Mouse (Mus musculus): ENCODE results near the gene Wnk1. TPM values are rescaled to one million over a fixed set of nuclear protein-coding genes. Genes with fewer than 3 reads are reported as not detected.

Gene Wnk1
- polyA plus RNA-seq, 1 experiment from 2014 or later = 59.3 TPM

DNA sequence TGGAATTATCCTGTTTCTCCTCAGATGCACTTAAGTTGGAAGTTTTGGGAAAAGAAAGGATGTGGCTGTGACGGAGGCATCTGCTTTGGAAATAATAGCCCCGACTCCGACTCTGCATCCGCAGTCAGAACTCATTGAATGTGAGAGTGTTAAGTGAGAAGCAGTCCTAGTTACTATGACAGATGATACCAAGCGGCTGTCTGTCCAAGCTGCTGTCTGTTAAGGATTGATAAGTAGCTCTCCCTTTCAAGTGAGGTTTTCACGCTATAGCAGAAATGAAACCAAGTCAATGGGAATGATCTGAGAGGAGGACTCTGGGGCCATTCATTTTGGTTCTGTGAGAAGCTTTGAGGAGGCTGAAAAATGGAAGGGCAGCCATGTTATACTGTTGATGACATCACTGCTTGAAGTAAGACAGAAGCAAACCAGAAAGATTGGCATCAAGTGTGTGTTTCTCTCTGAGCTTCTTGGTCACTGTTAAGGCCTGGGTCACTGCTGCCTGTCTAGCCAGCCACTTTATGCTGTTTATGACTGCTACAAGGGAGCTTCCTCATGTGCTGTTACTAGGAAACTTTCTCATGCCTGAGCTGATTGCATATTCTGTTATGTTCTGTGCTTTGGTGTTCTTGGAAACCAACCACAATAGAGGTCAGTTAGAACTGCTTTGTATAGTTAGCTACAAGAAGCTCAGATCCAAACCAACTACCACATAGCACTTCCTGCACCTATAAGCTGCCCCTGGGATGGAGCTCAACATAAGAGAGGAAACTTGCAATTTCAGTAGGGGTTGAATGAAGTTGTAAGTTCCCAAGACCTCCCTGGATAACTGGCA, 38.4 kb upstream of the Wnk1 start:
- ATAC-seq (ENCODE audit: low FRiP score) (no peak), DNase-seq (ENCODE audit: low spot score, missing footprints) (no peak)
- 93% methylated on average over 6 of the region's 6 CpGs for WGBS
- H3K9ac ChIP-seq (ENCODE audit: low read length) = no peak overlapping the region
- H3K4me2 ChIP-seq = no peak overlapping the region
- H3K27me3 ChIP-seq (ENCODE audit: control insufficient read depth, insufficient read depth, low read length) = no peaks in the 10 kb centered on the region
- H3K4me3 ChIP-seq (ENCODE audit: low read depth, low read length) = no peak overlapping the region
- H3K4me1 ChIP-seq (ENCODE audit: control insufficient read depth, insufficient read depth, low read length) = no peaks in the 10 kb centered on the region
- no peaks in the 10 kb centered on the region for H3K9me3 ChIP-seq (ENCODE audit: control insufficient read depth, low read length)
- H3K27ac ChIP-seq (ENCODE audit: low read depth, low read length) = no peak overlapping the region
- no peaks in the 10 kb centered on the region for H3K36me3 ChIP-seq (ENCODE audit: control insufficient read depth, insufficient read depth, low read length)

DNA sequence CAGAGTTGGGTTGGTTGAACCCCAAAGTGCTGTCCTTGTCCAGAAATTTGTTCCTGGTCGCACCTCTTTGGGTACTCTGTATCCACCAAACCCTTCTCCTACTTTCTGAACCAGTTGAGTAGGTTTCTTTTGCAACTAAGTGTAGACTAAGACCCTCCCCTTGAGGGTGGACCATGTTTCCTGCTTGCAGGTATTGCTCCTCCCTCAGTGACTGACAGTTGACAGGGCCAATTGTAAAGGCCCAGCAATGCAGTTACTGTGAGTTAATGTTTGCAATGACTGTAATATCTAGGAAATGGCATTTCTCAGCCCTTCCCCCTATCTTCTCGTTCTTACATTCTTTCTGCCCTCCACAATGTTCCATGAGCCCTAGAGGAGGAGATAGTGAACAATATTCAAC, 34.2 kb upstream of the Wnk1 start:
- Histone ChIP-seq H3K36me3 (ENCODE audit: control insufficient read depth, insufficient read depth, low read length) (no peaks in the 10 kb centered on the region), H3K9me3 (ENCODE audit: control insufficient read depth, low read length) (no peaks in the 10 kb centered on the region), H3K27ac (ENCODE audit: low read depth, low read length) (no peak overlapping the region), H3K27me3 (ENCODE audit: control insufficient read depth, insufficient read depth, low read length) (no peaks in the 10 kb centered on the region), H3K4me2 (no peak overlapping the region), H3K4me1 (ENCODE audit: control insufficient read depth, insufficient read depth, low read length) (no peaks in the 10 kb centered on the region), H3K9ac (ENCODE audit: low read length) (no peak overlapping the region), H3K4me3 (ENCODE audit: low read depth, low read length) (no peak overlapping the region)
- DNase-seq (ENCODE audit: low spot score, missing footprints) (no peak), ATAC-seq (ENCODE audit: low FRiP score) (no peak)
- 87% methylated on average over 2 of the region's 2 CpGs for WGBS

DNA sequence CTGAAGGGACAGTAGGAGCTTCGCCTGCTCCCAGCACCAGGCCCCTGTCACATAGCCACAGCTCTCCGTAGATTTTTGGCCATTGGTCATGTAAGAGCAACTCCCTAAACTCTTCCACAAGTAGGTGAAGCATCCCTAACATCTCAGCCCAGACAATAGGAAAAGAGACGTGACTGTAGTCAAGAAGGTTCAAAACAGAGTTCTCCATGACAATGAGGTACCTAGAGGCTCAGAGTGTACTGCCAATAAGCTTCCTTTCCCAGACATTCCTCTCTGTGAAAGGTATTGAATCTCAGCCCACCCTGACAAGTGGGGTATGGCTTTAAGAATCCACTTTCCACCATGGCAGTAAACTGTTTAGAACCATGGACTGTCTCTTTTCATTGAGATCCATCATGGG, 31.1 kb upstream of the Wnk1 start:
- DNase-seq (ENCODE audit: low spot score, missing footprints) = no peak
- Histone ChIP-seq H3K4me3 (ENCODE audit: low read depth, low read length) (no peak overlapping the region), H3K4me1 (ENCODE audit: control insufficient read depth, insufficient read depth, low read length) (no peaks in the 10 kb centered on the region), H3K9ac (ENCODE audit: low read length) (no peak overlapping the region), H3K9me3 (ENCODE audit: control insufficient read depth, low read length) (no peaks in the 10 kb centered on the region), H3K27me3 (ENCODE audit: control insufficient read depth, insufficient read depth, low read length) (no peaks in the 10 kb centered on the region), H3K4me2 (no peak overlapping the region), H3K36me3 (ENCODE audit: control insufficient read depth, insufficient read depth, low read length) (no peaks in the 10 kb centered on the region), H3K27ac (ENCODE audit: low read depth, low read length) (no peak overlapping the region)
- WGBS = 85% methylated on average over 3 of the region's 3 CpGs
- ATAC-seq (ENCODE audit: low FRiP score) = no peak

DNA sequence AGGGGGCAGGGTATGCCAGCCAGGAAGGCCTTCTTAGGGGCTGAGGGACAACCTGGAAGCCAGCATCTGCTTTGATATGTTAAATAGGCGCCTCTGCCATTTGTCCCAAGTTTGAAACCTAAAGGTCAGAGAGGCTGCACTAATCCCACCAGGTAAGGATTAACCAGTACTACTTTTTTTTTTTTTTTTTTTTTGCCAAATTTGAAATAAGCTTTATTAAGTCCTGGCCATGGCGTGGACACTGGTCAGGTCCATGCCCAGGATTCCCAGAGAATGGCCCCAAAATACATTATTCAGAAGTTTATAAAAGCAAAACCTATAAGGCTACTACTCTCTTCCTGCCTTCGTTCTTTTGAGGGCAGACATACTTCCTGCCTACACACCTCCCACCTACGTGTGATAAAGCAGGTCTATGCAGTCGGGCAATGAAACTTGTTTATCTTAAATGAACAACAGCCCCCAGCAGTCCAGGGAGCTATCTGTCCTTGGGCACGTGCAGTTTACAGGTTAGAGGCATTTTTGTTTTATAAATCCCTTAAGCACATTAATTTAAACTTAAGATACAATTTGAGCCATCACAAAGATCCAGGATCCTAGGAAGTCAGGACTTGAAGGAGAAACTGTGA, 27.2 kb upstream of the Wnk1 start:
- H3K4me1 ChIP-seq (ENCODE audit: control insufficient read depth, insufficient read depth, low read length) = no peaks in the 10 kb centered on the region
- no peaks in the 10 kb centered on the region for H3K9me3 ChIP-seq (ENCODE audit: control insufficient read depth, low read length)
- no peaks in the 10 kb centered on the region for H3K36me3 ChIP-seq (ENCODE audit: control insufficient read depth, insufficient read depth, low read length)
- H3K27me3 ChIP-seq (ENCODE audit: control insufficient read depth, insufficient read depth, low read length) = no peaks in the 10 kb centered on the region
- ATAC-seq (ENCODE audit: low FRiP score) (no peak), DNase-seq (ENCODE audit: low spot score, missing footprints) (no peak)
- no peak overlapping the region for H3K4me2 ChIP-seq
- H3K27ac ChIP-seq (ENCODE audit: low read depth, low read length) = no peak overlapping the region
- 79% methylated on average over 6 of the region's 6 CpGs for WGBS
- H3K9ac ChIP-seq (ENCODE audit: low read length) = no peak overlapping the region
- no peak overlapping the region for H3K4me3 ChIP-seq (ENCODE audit: low read depth, low read length)

DNA sequence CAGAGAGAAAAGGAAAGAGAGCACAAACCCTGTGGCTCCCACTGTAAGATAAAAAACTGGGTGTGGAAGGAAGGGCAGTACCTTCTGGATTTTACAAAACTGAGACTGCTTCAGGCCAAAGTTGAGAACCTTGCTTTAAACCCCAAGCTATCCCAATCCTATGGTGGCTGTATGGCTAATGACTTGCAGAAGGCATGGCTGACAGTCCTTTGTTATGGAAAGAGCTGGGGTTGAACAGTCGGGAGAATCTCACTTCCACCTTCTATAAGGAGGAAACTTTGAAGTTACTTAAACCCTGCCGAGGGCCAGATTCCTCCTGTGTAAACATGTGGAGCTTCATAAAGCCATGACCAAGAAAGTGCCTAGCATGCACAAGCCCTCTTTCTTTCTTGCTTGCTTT, 26.2 kb upstream of the Wnk1 start:
- Histone ChIP-seq H3K4me1 (ENCODE audit: control insufficient read depth, insufficient read depth, low read length) (no peaks in the 10 kb centered on the region), H3K27ac (ENCODE audit: low read depth, low read length) (no peak overlapping the region), H3K9me3 (ENCODE audit: control insufficient read depth, low read length) (no peaks in the 10 kb centered on the region), H3K4me3 (ENCODE audit: low read depth, low read length) (no peak overlapping the region), H3K9ac (ENCODE audit: low read length) (no peak overlapping the region), H3K4me2 (no peak overlapping the region), H3K36me3 (ENCODE audit: control insufficient read depth, insufficient read depth, low read length) (no peaks in the 10 kb centered on the region), H3K27me3 (ENCODE audit: control insufficient read depth, insufficient read depth, low read length) (no peaks in the 10 kb centered on the region)
- ATAC-seq (ENCODE audit: low FRiP score) (no peak), DNase-seq (ENCODE audit: low spot score, missing footprints) (no peak)
- WGBS = 37% methylated on average over 2 of the region's 2 CpGs

DNA sequence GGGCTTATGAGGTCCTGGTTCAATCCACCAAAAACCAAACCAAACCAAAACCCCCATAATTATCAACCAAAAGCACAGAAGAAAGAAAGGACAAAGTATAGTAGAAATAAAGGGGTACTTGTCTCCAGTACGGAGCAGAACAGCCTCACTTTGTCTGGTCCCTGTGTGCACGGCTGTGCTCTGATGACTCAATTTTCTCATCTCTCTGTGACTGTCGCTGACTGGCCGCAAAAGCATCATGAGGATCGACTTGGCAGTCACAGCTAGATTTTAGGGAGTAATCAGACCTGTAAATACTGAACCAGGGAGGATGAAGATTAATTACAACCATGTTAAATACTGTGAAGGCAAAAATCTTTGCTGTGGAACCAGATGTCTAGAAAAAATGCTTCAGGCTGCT, 24.5 kb upstream of the Wnk1 start:
- no peak for ATAC-seq (ENCODE audit: low FRiP score)
- Histone ChIP-seq H3K9me3 (ENCODE audit: control insufficient read depth, low read length) (no peaks in the 10 kb centered on the region; the same call in 1 of the 2 replicates), H3K27me3 (ENCODE audit: control insufficient read depth, insufficient read depth, low read length) (no peaks in the 10 kb centered on the region), H3K36me3 (ENCODE audit: control insufficient read depth, insufficient read depth, low read length) (no peaks in the 10 kb centered on the region), H3K4me2 (no peak overlapping the region), H3K27ac (ENCODE audit: low read depth, low read length) (no peak overlapping the region), H3K4me3 (ENCODE audit: low read depth, low read length) (no peak overlapping the region), H3K9ac (ENCODE audit: low read length) (no peak overlapping the region), H3K4me1 (ENCODE audit: control insufficient read depth, insufficient read depth, low read length) (no peaks in the 10 kb centered on the region)
- WGBS = 87% methylated on average over 5 of the region's 5 CpGs
- no peak for DNase-seq (ENCODE audit: low spot score, missing footprints)

DNA sequence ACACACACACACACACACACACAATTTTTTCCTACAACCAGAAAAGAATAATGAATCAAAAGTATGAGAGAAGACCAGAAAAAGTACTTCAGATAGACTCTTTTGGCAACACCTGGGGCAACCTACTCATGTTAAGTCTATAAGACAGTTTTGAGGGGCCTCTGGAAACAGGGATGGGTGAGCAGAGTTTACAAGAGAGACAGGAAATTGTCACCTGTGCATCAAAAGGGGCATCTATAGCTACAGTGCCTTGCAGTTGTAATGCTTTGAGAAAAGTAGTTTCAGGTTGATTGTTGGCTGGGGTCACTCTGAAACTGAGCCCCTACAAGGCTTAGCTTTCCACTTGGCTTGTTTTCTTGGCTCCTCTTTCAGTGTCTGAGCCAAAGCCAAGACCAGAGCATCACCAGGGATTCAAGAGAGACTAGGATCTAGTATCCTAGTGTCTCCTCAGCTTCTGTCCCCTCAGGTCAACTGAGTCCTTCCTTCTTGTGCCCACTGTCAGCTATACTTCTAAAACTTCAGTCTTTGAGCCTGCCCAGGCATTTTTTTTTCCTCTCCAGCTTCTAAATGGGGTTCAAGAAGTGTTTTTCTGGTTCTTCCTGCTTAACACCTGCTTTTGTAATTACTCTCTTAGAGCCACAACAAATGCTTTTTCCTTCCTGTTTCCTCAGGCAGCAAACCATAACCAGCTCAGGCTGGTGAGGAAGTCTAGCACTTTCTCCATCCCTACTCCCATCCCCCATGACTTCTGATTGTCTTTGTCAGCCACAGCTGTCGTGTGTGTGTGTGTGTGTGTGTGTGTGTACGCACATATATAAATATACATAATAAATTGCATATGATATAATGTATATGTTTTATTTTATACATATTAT, 17.4 kb upstream of the Wnk1 start:
- WGBS = 78% methylated on average over 2 of the region's 2 CpGs
- ATAC-seq (ENCODE audit: low FRiP score) (no peak), DNase-seq (ENCODE audit: low spot score, missing footprints) (no peak)
- Histone ChIP-seq H3K4me3 (ENCODE audit: low read depth, low read length) (no peak overlapping the region), H3K27me3 (ENCODE audit: control insufficient read depth, insufficient read depth, low read length) (no peaks in the 10 kb centered on the region), H3K9me3 (ENCODE audit: control insufficient read depth, low read length) (no peaks in the 10 kb centered on the region; the same call in 1 of the 2 replicates), H3K4me1 (ENCODE audit: control insufficient read depth, insufficient read depth, low read length) (no peaks in the 10 kb centered on the region), H3K27ac (ENCODE audit: low read depth, low read length) (no peak overlapping the region), H3K4me2 (no peak overlapping the region), H3K9ac (ENCODE audit: low read length) (no peak overlapping the region), H3K36me3 (ENCODE audit: control insufficient read depth, insufficient read depth, low read length) (no peaks in the 10 kb centered on the region)

DNA sequence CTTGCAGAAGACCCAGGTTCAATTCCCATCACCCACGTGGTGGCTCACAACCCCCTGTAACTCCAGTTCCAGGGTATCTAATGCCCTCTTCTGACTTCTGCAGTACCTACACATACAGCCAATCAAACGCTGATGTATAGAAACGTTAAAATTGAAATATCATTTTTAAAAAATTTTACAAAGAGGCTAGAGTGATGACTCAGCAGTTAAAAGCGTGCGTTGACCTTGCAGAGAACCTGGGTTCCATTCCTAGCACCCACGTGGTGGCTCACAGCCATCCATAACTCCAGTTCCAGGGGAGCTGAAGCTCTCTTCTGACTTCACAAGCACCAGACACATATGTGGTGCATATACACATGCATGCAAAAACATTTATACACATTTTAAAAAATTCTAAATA, 15.9 kb upstream of the Wnk1 start:
- ATAC-seq (ENCODE audit: low FRiP score) (no peak), DNase-seq (ENCODE audit: low spot score, missing footprints) (no peak)
- no peaks in the 10 kb centered on the region for H3K4me1 ChIP-seq (ENCODE audit: control insufficient read depth, insufficient read depth, low read length)
- H3K27me3 ChIP-seq (ENCODE audit: control insufficient read depth, insufficient read depth, low read length) = no peaks in the 10 kb centered on the region
- no peak overlapping the region for H3K27ac ChIP-seq (ENCODE audit: low read depth, low read length)
- no peak overlapping the region for H3K4me3 ChIP-seq (ENCODE audit: low read depth, low read length)
- H3K4me2 ChIP-seq = no peak overlapping the region
- 82% methylated on average over 6 of the region's 6 CpGs for WGBS
- no peaks in the 10 kb centered on the region; the same call in 1 of the 2 replicates for H3K9me3 ChIP-seq (ENCODE audit: control insufficient read depth, low read length)
- H3K36me3 ChIP-seq (ENCODE audit: control insufficient read depth, insufficient read depth, low read length) = no peaks in the 10 kb centered on the region
- H3K9ac ChIP-seq (ENCODE audit: low read length) = no peak overlapping the region

Data from midbrain, embryonic 11.5 days (tissue).